ENCODE assay signal across 8 mouse cellular contexts in the genomic region with DNA sequence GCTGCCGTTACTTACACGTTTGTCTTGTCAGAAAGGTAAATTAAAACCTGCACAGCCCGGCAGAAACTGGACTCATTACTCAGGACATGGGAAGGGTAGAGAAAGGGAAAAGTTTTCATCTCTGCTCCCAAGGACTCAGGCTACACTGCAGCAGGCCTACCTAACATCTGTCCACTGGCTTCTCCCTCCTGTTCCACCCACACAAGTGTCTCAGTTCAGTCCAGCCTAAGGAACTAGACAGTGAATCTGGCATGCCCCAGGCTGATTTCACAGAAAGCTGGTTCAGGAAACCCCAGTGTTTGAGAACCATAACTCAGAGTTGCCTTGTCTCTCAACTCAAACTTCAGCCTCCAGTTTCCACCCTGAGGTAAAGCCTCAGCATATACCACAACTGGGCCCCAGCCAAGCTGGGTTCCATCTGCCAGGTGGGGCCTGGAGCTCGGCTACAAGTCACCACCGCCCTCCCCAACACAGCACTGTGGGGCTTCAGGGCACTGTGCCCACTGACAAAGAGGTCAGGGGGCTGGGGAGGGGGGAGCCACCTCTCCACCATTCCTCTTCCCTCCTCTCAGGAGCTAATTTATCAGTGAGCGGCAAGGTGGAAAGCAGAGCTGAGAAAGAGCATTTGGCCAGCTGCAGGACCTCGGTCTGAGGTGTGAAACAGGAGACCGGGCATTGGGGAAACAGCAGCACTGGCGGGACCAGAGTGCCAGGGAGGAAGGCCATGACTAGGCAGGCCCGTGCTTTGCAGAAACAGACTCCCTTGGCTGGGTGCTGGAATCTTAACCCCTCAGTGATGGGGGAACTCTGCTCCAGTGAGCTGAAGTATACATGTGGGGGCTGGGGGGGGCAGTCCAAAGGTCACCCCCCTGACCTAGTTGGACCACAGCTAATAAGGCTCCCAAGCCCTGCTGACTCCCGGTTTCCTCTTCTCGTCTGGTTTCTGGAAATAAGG. TPM values are rescaled to one million over a fixed set of nuclear protein-coding genes. Genes with fewer than 3 reads are reported as not detected.
A peak's percentile ranks its signal among the peaks of the same experiment; 100 is the strongest.
DNase-seq lines count a peak whose midpoint lies in the region; ATAC-seq and TF ChIP-seq lines count a peak whose summit lies in the region.

No protein-coding gene starts in this region.

- no peaks in the 10 kb centered on the region for H3K27me3 ChIP-seq in lung, embryonic 16.5 days (ENCODE audit: control insufficient read depth, insufficient read depth, low read depth, low read length)
- H3K27me3 ChIP-seq in embryonic facial prominence, embryonic 12.5 days = no peaks in the 10 kb centered on the region
- H3K27me3 ChIP-seq in intestine, embryonic 16.5 days (replicated peaks; ENCODE audit: control insufficient read depth, insufficient read depth, low read length) = no peaks in the 10 kb centered on the region

- DNase-seq in lung, adult 2 months = no peak
- no peak for DNase-seq in spleen, postnatal 4 days (ENCODE audit: low spot score in 2 of 2)
- DNase-seq in ovary, postnatal 10 days (ENCODE audit: low spot score) = no peak
- DNase-seq in layer of hippocampus, postnatal 36 days = no peak

- peak overlapping the region; percentile 40; the same call in 1 of the 2 replicates for H3K9ac ChIP-seq in lung, embryonic 16.5 days (ENCODE audit: low read length)
- no peak overlapping the region for H3K9ac ChIP-seq in embryonic facial prominence, embryonic 12.5 days
- peak overlapping the region; percentile 41; the same call in 1 of the 2 replicates for H3K9ac ChIP-seq in intestine, embryonic 16.5 days (ENCODE audit: low read depth, low read length)

- H3K27ac ChIP-seq in lung, embryonic 16.5 days (ENCODE audit: low read length) = peak overlapping the region; percentile 69
- H3K27ac ChIP-seq in embryonic facial prominence, embryonic 12.5 days = peak overlapping the region; percentile 72
- H3K27ac ChIP-seq in intestine, embryonic 16.5 days (ENCODE audit: low read length) = peak overlapping the region; percentile 58

- no peak overlapping the region for H3K4me3 ChIP-seq in lung, embryonic 16.5 days (ENCODE audit: low read length)
- no peak overlapping the region for H3K4me3 ChIP-seq in lung, adult 2 months (replicated peaks; ENCODE audit: extremely low read depth, low read depth, low read length)
- no peak overlapping the region for H3K4me3 ChIP-seq in embryonic facial prominence, embryonic 12.5 days
- no peak overlapping the region for H3K4me3 ChIP-seq in intestine, embryonic 16.5 days (ENCODE audit: low read length)

- ATAC-seq in lung, embryonic 16.5 days (ENCODE audit: low read depth) = no peak
- no peak for ATAC-seq in embryonic facial prominence, embryonic 12.5 days (ENCODE audit: insufficient number of reproducible peaks, insufficient read depth, low FRiP score, low TSS enrichment)
- ATAC-seq in intestine, embryonic 16.5 days = no peak
- 0 out of 2 replicates have a peak, but pooled peaks have one; percentile 10 for ATAC-seq in megakaryocyte progenitor cell, adult 5-6 weeks (replicated peaks; ENCODE audit: poor library complexity)

- H3K4me1 ChIP-seq in lung, embryonic 16.5 days (replicated peaks; ENCODE audit: control insufficient read depth, insufficient read depth, low read length) = peaks cover 88% of the 10 kb centered on the region
- H3K4me1 ChIP-seq in lung, adult 2 months (ENCODE audit: control insufficient read depth, insufficient read depth, low read length) = peaks cover 72% of the 10 kb centered on the region
- H3K4me1 ChIP-seq in embryonic facial prominence, embryonic 12.5 days = peaks cover 49% of the 10 kb centered on the region
- peaks cover 84% of the 10 kb centered on the region for H3K4me1 ChIP-seq in intestine, embryonic 16.5 days (ENCODE audit: control insufficient read depth, insufficient read depth, low read length)

- no peak for TF ChIP-seq POLR2A in lung, adult 2 months (IDR thresholded peaks at IDR 0.05; ENCODE audit: borderline replicate concordance, extremely low read depth, low read depth, low read length)

- no peaks in the 10 kb centered on the region for H3K9me3 ChIP-seq in lung, embryonic 16.5 days (ENCODE audit: control insufficient read depth, low read length)
- H3K9me3 ChIP-seq in embryonic facial prominence, embryonic 12.5 days = no peaks in the 10 kb centered on the region
- no peaks in the 10 kb centered on the region for H3K9me3 ChIP-seq in intestine, embryonic 16.5 days (ENCODE audit: control insufficient read depth, low read length)

- H3K4me2 ChIP-seq in lung, embryonic 16.5 days (ENCODE audit: low read depth, low read length) = no peak overlapping the region
- no peak overlapping the region for H3K4me2 ChIP-seq in embryonic facial prominence, embryonic 12.5 days (replicated peaks)
- H3K4me2 ChIP-seq in intestine, embryonic 16.5 days (ENCODE audit: low read depth, low read length) = no peak overlapping the region

- TF ChIP-seq CTCF in lung, adult 2 months (IDR thresholded peaks at IDR 0.05; ENCODE audit: insufficient read depth, low read length) = no peak

- 39% methylated on average over 12 of the region's 12 CpGs for WGBS in lung, embryonic 16.5 days
- WGBS in lung, adult 2 months = 32% methylated on average over 12 of the region's 12 CpGs
- 32% methylated on average over 12 of the region's 12 CpGs for WGBS in embryonic facial prominence, embryonic 12.5 days
- WGBS in intestine, embryonic 16.5 days = 41% methylated on average over 12 of the region's 12 CpGs

- H3K36me3 ChIP-seq in lung, embryonic 16.5 days (ENCODE audit: control insufficient read depth, insufficient read depth, low read length) = no peaks in the 10 kb centered on the region
- H3K36me3 ChIP-seq in embryonic facial prominence, embryonic 12.5 days = 0 out of 2 replicates have a peak, but pooled peaks cover 4% of the 10 kb centered on the region
- no peaks in the 10 kb centered on the region for H3K36me3 ChIP-seq in intestine, embryonic 16.5 days (ENCODE audit: control insufficient read depth, insufficient read depth, low read length)

RNA-seq across cellular contexts. Expression of gene Ypel2, which starts 34.5 kb away (rescaled TPM):
- 11.4 and 11.8 TPM in 2 replicates for polyA plus RNA-seq in lung, embryonic 16.5 days (2015; fragmentation: Nextera tagmentation; extraction: Ambion mirVana)
- 5.9 and 9.7 TPM in 2 replicates for polyA plus RNA-seq in lung, adult 2 months (2012; rRNA removed)
- polyA plus RNA-seq in embryonic facial prominence, embryonic 12.5 days (2016; fragmentation: Nextera tagmentation; extraction: Ambion mirVana) = 10.7 and 11.6 TPM in 2 replicates
- polyA plus RNA-seq in intestine, embryonic 16.5 days (2015; fragmentation: Nextera tagmentation; extraction: Ambion mirVana) = 7.5 and 8.6 TPM in 2 replicates
- total RNA-seq in megakaryocyte progenitor cell, adult 5-6 weeks (2015) = 6.8 and 8.6 TPM in 2 replicates
- total RNA-seq in megakaryocyte progenitor cell, adult 5-6 weeks (2017) = 5.8 and 6.2 TPM in 2 replicates
- 10 to 100 TPM; 27.5 to 29.0 TPM for total RNA-seq in layer of hippocampus, postnatal 36 days (2021)
